Mouse (Mus musculus): Measurements from ENCODE around the gene Tnfrsf19.

The Tnfrsf19 gene

GRCm38 (mm10) chr14:61046091-61046681, at the start of gene Tnfrsf19:
Tnfrsf19 (minus strand) TSS chr14:61046490.
- DNase-seq (ENCODE audit: low spot score in 2 of 2), result peak; percentile 28 to 71

DNA sequence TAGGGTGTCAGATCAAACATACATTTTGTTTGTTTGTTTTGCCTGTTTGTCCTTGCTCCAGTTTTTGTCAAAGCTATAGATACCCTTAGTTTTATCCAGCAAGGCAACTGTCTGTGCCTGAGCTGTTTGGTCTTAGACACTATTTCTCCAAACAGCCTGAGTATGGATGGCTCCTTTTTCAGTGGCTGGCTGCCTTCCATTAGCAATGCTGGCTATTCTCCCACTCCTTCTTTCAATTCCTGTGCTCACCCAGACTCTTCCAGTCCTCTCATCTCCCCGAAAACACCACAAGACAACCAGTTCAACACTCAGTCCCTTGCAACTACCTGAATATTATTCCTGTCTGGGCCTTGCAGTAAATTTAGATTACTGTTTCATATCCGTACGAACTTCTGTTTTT, 45.8 kb upstream of the Tnfrsf19 start:
- DNase-seq (ENCODE audit: low spot score in 2 of 2), result no peak

GRCm38 (mm10) chr14:61090955-61091354, 44.7 kb upstream of the Tnfrsf19 start:
- DNase-seq (ENCODE audit: low spot score in 2 of 2), result no peak

GRCm38 (mm10) chr14:61088187-61088586, 41.9 kb upstream of the Tnfrsf19 start:
- no peak for DNase-seq (ENCODE audit: low spot score in 2 of 2)

DNA sequence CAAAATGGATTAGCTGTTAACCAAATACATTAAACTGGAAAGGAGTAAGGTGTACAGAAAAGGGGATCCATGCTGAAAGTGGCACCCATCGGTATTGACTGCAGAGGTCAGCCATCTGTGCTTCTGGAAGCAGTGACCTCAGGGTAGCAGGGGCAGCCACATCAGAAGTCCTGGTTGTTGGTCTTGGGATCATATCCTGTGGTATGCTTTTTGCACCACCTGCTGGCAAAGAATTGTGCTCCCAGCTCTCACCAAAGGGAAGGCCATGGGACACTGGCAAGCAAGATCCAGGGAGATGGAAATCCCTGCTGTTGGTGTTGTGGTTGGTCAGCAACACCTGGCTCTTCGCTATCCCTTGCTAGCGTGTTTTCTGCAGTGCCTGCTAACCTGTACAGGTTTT, 39.0 kb upstream of the Tnfrsf19 start:
- DNase-seq (ENCODE audit: low spot score in 2 of 2), result no peak

- no peak for DNase-seq (ENCODE audit: low spot score in 2 of 2)
These were observed 23.3 kb upstream of the Tnfrsf19 start for GRCm38 (mm10) chr14:61069555-61069954.

GRCm38 (mm10) chr14:61061729-61062128, 15.4 kb upstream of the Tnfrsf19 start:
- DNase-seq (ENCODE audit: low spot score in 2 of 2), result no peak

DNA sequence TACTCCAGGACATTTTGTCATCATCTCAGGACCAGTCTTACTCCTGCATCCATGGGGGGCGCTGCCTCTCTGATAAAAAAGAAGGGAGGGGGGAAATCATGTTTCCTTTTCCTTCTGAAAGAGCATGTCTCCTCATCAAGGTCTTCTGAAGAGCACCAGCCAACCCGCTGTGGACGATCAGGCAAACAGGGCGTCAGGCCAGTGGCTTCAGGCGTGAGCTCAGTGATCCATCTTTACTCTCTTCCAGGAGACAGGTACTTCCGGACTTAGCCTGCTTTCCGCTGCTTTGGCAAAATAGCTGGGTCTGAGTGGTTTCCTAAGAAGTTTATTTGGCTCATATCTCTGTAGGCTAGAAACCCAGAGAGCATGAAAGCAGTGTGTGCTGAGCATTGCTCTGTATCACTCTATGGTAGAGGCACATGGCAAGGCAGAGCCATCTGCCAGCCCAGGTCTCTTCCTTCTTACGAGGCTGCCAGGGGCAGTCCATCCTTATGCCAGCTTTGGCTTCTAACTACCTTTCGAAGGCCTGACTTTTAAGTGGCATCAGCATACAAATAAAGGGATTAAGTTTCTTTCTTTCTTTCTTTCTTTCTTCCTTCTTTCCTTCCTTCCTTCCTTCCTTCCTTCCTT, 13.1 kb upstream of the Tnfrsf19 start:
- no peak for DNase-seq (ENCODE audit: low spot score in 2 of 2)

- no peak for DNase-seq (ENCODE audit: low spot score in 2 of 2)
These were observed 10.7 kb upstream of the Tnfrsf19 start for GRCm38 (mm10) chr14:61056962-61057361.

- no peak for DNase-seq (ENCODE audit: low spot score in 2 of 2)
These were observed 10.2 kb upstream of the Tnfrsf19 start for GRCm38 (mm10) chr14:61056445-61056844.

DNA sequence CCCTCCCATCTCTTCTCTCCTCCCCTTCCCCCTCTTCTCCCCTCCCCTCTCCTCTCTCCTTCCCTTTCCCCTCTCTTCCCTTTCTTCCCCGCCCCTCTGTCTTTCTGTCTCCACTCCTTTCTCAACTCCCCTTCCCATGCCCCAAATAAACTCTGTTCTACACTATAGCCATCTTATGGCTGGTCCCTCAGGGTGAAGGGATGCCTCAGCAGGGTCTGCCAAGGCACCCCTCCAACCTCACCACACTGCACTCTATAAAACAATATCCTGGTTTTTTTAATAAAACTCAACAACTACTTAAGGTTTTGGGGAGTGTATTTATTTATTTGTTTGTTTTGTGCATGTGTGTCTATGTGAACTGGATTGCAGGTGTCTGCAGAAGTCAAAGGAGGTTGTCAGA, 9.6 kb upstream of the Tnfrsf19 start:
- DNase-seq (ENCODE audit: low spot score in 2 of 2), result no peak

- DNase-seq (ENCODE audit: low spot score in 2 of 2), result no peak
These were observed 5.9 kb upstream of the Tnfrsf19 start for GRCm38 (mm10) chr14:61052163-61052562.

DNA sequence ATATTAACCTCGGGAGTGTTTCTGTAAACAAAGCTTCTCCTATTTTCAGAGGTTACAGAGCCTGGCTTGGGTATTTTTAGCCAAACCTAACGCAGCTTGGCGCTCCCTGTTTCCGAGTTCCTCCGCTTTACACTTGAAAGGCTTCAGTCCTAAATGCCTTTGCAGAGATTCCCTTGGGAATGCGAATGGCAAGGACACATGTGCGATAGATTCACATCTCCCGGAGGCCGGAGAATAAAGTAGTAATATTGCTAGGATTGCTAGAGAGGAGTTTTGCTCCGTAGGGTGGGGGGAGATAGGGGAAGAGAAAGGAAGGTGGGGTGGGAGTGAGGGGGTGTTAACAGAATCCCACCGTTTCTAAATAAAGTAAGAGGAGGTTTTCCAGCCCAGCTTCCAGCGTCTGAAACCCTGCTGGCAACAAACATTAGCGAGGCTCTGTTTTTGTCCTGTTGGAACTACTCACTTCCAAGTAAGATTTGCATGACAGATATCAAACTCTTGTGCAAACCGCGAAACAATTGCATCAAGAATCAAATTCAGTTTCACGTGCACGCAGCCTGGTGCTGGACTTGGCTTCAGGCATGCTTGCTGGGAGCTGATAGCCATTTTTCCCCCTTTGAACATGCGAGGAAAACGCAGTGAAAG, 722 bp downstream of the Tnfrsf19 start:
- DNase-seq (ENCODE audit: low spot score in 2 of 2), result no peak

- no peak for DNase-seq (ENCODE audit: low spot score in 2 of 2)
These were observed 2.0 kb downstream of the Tnfrsf19 start for GRCm38 (mm10) chr14:61044316-61044715.

- DNase-seq (ENCODE audit: low spot score in 2 of 2), result no peak
These were observed 2.6 kb downstream of the Tnfrsf19 start for GRCm38 (mm10) chr14:61043511-61044310.

- no peak for DNase-seq (ENCODE audit: low spot score in 2 of 2)
These were observed 4.0 kb downstream of the Tnfrsf19 start for GRCm38 (mm10) chr14:61042291-61042690.

GRCm38 (mm10) chr14:61040236-61040635, 6.1 kb downstream of the Tnfrsf19 start:
- DNase-seq (ENCODE audit: low spot score in 2 of 2), result no peak

DNA sequence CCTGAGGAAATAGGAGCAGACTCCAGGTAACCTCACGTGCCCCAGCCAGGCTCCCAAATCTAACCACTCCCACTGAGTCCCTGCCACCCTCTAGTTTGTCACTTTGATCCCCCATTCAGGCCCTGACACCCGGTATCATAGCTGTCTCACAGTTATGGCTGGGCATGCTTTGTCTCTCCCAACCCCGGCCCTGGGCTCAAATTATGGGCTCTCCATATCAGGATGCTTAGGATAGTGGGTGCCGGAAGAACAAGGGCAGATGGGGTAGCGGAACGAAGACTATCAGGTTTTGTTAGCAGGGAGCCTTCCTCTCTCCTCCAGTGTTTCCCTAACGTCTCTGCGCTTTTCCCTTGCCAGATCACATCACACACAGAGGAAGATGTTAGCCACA, 8.2 kb downstream of the Tnfrsf19 start:
- no peak for DNase-seq (ENCODE audit: low spot score in 2 of 2)

DNA sequence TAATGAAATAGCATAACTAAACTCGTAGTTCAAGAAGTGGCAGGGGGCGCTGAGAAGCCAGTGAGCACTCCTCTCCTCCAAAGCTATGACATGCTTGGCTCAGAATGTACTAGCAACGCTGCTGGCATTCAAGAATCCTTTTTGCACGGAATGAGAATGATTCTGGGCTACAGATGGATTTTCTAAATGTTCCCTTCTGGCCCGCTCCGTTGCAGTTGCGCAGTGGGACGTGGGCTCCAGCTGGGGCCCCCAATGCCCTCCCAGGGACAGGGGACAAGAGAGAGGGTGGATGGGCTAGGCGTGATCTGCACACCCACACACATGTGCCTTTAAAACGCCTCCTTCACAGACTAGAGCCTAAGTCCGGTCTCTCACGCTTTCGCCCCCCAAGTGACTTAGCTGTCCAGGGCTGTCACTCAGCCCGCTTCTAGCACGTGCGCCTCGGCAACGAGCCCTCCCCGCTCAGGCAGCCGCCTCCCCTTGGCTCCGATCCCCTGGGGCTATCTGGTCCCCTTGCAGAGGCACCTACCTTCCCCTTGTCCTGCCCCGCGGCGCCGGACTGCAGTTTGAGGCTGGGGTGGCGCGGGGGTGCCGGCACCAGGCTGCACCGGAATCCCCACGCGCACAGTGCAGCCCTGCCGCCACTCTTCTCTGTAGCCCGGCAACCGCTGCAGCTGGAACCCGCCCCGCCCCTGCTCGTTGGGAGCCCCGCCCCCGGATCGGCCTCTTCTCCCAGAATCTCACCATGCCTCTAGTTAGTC, 8.8 kb downstream of the Tnfrsf19 start:
- peak in 1 of 2 experiments; percentile 70 for DNase-seq (ENCODE audit: low spot score in 2 of 2)

DNA sequence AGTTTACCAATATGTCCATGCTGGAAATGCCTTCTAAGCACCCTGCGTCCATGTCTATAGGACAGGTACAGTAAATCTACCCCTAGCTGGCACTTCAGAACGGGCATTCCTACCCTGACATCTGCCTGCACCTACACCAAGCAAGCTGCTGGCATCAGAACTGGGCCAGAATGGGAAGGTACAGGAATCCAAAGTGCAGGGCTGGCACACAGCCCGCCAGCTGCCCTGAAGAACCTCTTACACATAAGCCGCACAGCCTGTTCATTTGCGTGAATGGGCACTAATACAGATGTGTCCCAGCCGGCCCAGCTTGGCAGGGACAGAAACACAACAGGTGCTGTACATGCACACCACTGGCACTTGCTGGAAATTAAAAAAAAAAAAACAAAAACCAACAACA, 15.9 kb downstream of the Tnfrsf19 start:
- no peak for DNase-seq (ENCODE audit: low spot score in 2 of 2)

DNA sequence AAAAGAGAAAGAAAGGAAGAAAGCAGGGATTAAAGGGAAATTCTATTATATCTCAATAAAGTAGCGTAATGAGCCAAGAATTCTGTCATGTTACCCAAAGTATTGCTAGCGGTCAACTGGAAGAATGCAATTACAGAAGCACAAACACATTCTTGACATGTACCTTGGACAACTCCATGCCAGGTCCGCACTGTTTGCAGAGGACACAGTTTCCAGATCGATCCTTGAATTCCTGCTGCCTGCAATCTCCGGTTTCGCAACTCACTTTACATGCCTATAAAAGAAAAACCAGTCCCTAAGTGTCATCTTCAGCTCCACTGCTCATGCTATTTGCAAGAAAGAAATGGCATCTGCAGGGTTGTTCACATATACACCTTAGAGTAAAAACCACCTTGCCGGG, 22.3 kb downstream of the Tnfrsf19 start:
- no peak for DNase-seq (ENCODE audit: low spot score in 2 of 2)

- DNase-seq (ENCODE audit: low spot score in 2 of 2), result no peak
These were observed 23.9 kb downstream of the Tnfrsf19 start for GRCm38 (mm10) chr14:61022383-61022782.

Measured in spleen, postnatal 4 days (tissue).